Mouse (Mus musculus): ENCODE results near the gene Kctd10. TPM values are rescaled to one million over a fixed set of nuclear protein-coding genes. Genes with fewer than 3 reads are reported as not detected.

Gene Kctd10
- polyA plus RNA-seq, 1 experiment, result 84.1 TPM

GRCm38 (mm10) chr5:114408846-114409245 is 28.5 kb upstream of the Kctd10 start:
- no peak overlapping the region for H3K4me3 ChIP-seq
- H3K27me3 ChIP-seq (ENCODE audit: control insufficient read depth, insufficient read depth, insufficient read length), result no peaks in the 10 kb centered on the region
- peaks cover 16% of the 10 kb centered on the region for H3K36me3 ChIP-seq (ENCODE audit: control insufficient read depth, insufficient read depth)
- TF ChIP-seq POLR2A (IDR thresholded peaks at IDR 0.05; ENCODE audit: insufficient read length, low read depth), result no peak
- no peak for TF ChIP-seq MAX (IDR thresholded peaks at IDR 0.05; ENCODE audit: low read depth)
- TF ChIP-seq POLR2AphosphoS2 (IDR thresholded peaks at IDR 0.05; ENCODE audit: insufficient read length, low read depth), result no peak
- TF ChIP-seq USF1 (IDR thresholded peaks at IDR 0.05; ENCODE audit: low read depth), result no peak
- no peak for TF ChIP-seq MYOG (IDR thresholded peaks at IDR 0.05; ENCODE audit: control insufficient read depth in 1 of 3, insufficient read depth in 1 of 3, insufficient read length in 2 of 3, low read depth in 2 of 3)
- no peak for TF ChIP-seq CEBPB (IDR thresholded peaks at IDR 0.05; ENCODE audit: insufficient read depth, poor library complexity, severe bottlenecking)
- H3K79me2 ChIP-seq (ENCODE audit: control insufficient read depth, insufficient read depth), result no peaks in the 10 kb centered on the region
- no peak overlapping the region for H3K4me2 ChIP-seq (ENCODE audit: low read depth)
- no peak overlapping the region for H3ac ChIP-seq (ENCODE audit: control insufficient read depth, insufficient read length)

GRCm38 (mm10) chr5:114407810-114408209 is 27.5 kb upstream of the Kctd10 start:
- Histone ChIP-seq H3K27me3 (ENCODE audit: control insufficient read depth, insufficient read depth, insufficient read length) (no peaks in the 10 kb centered on the region), H3K4me2 (ENCODE audit: low read depth) (no peak overlapping the region), H3K36me3 (ENCODE audit: control insufficient read depth, insufficient read depth) (peaks cover 13% of the 10 kb centered on the region), H3ac (ENCODE audit: control insufficient read depth, insufficient read length) (no peak overlapping the region), H3K4me3 (no peak overlapping the region), H3K79me2 (ENCODE audit: control insufficient read depth, insufficient read depth) (no peaks in the 10 kb centered on the region)
- TF ChIP-seq TCF12 (IDR thresholded peaks at IDR 0.05; ENCODE audit: insufficient read depth, poor library complexity, severe bottlenecking) (no peak), MAX (IDR thresholded peaks at IDR 0.05; ENCODE audit: low read depth) (no peak), REST (IDR thresholded peaks at IDR 0.05; ENCODE audit: insufficient read depth, insufficient read length) (no peak), MYOG (IDR thresholded peaks at IDR 0.05; ENCODE audit: control insufficient read depth in 1 of 3, insufficient read depth in 1 of 3, insufficient read length in 2 of 3, low read depth in 2 of 3) (no peak), E2F4 (IDR thresholded peaks at IDR 0.05; ENCODE audit: insufficient read depth) (no peak), POLR2AphosphoS2 (IDR thresholded peaks at IDR 0.05; ENCODE audit: insufficient read length, low read depth) (no peak), SRF (IDR thresholded peaks at IDR 0.05; ENCODE audit: control insufficient read depth, insufficient read length, low read depth) (no peak), TCF3 (IDR thresholded peaks at IDR 0.05; ENCODE audit: insufficient read length, low read depth) (no peak), MYOD1 (IDR thresholded peaks at IDR 0.05; ENCODE audit: control insufficient read depth in 1 of 3, insufficient read length in 2 of 3, low read depth in 2 of 3) (no peak), USF1 (IDR thresholded peaks at IDR 0.05; ENCODE audit: low read depth) (no peak)

- peak in 2 of 3 experiments; percentile 52 to 69 for TF ChIP-seq MYOD1 (IDR thresholded peaks at IDR 0.05; ENCODE audit: control insufficient read depth in 1 of 3, insufficient read length in 2 of 3, low read depth in 2 of 3)
- TF ChIP-seq E2F4 (IDR thresholded peaks at IDR 0.05; ENCODE audit: insufficient read depth), result no peak
- TF ChIP-seq MAX (IDR thresholded peaks at IDR 0.05; ENCODE audit: low read depth), result no peak
- peak in 1 of 3 experiments; percentile 54 for TF ChIP-seq MYOG (IDR thresholded peaks at IDR 0.05; ENCODE audit: control insufficient read depth in 1 of 3, insufficient read depth in 1 of 3, insufficient read length in 2 of 3, low read depth in 2 of 3)
- TF ChIP-seq REST (IDR thresholded peaks at IDR 0.05; ENCODE audit: insufficient read depth, insufficient read length), result no peak
- H3K79me2 ChIP-seq (ENCODE audit: control insufficient read depth, insufficient read depth), result no peaks in the 10 kb centered on the region
- no peak overlapping the region for H3K4me3 ChIP-seq
- H3K36me3 ChIP-seq (ENCODE audit: control insufficient read depth, insufficient read depth), result peaks cover 13% of the 10 kb centered on the region
- H3K4me2 ChIP-seq (ENCODE audit: low read depth), result no peak overlapping the region
- no peaks in the 10 kb centered on the region for H3K27me3 ChIP-seq (ENCODE audit: control insufficient read depth, insufficient read depth, insufficient read length)
- H3ac ChIP-seq (ENCODE audit: control insufficient read depth, insufficient read length), result no peak overlapping the region
These were observed 27.0 kb upstream of the Kctd10 start for GRCm38 (mm10) chr5:114407269-114407668.

GRCm38 (mm10) chr5:114406592-114406991 is 26.3 kb upstream of the Kctd10 start:
- no peak overlapping the region for H3ac ChIP-seq (ENCODE audit: control insufficient read depth, insufficient read length)
- TF ChIP-seq POLR2A (IDR thresholded peaks at IDR 0.05; ENCODE audit: insufficient read length, low read depth), result no peak
- TF ChIP-seq USF1 (IDR thresholded peaks at IDR 0.05; ENCODE audit: low read depth), result no peak

GRCm38 (mm10) chr5:114393169-114393568 is 12.9 kb upstream of the Kctd10 start:
- Histone ChIP-seq H3K4me2 (ENCODE audit: low read depth) (no peak overlapping the region), H3K79me2 (ENCODE audit: control insufficient read depth, insufficient read depth) (no peaks in the 10 kb centered on the region), H3K36me3 (ENCODE audit: control insufficient read depth, insufficient read depth) (peaks cover 4% of the 10 kb centered on the region), H3ac (ENCODE audit: control insufficient read depth, insufficient read length) (no peak overlapping the region), H3K27me3 (ENCODE audit: control insufficient read depth, insufficient read depth, insufficient read length) (no peaks in the 10 kb centered on the region), H3K4me3 (no peak overlapping the region)
- TF ChIP-seq USF1 (IDR thresholded peaks at IDR 0.05; ENCODE audit: low read depth) (no peak), E2F4 (IDR thresholded peaks at IDR 0.05; ENCODE audit: insufficient read depth) (no peak), CEBPB (IDR thresholded peaks at IDR 0.05; ENCODE audit: insufficient read depth, poor library complexity, severe bottlenecking) (no peak), POLR2A (IDR thresholded peaks at IDR 0.05; ENCODE audit: insufficient read length, low read depth) (no peak), TCF3 (IDR thresholded peaks at IDR 0.05; ENCODE audit: insufficient read length, low read depth) (no peak), MYOD1 (IDR thresholded peaks at IDR 0.05; ENCODE audit: control insufficient read depth in 1 of 3, insufficient read length in 2 of 3, low read depth in 2 of 3) (no peak), MAX (IDR thresholded peaks at IDR 0.05; ENCODE audit: low read depth) (no peak), MYOG (IDR thresholded peaks at IDR 0.05; ENCODE audit: control insufficient read depth in 1 of 3, insufficient read depth in 1 of 3, insufficient read length in 2 of 3, low read depth in 2 of 3) (no peak), REST (IDR thresholded peaks at IDR 0.05; ENCODE audit: insufficient read depth, insufficient read length) (no peak), POLR2AphosphoS2 (IDR thresholded peaks at IDR 0.05; ENCODE audit: insufficient read length, low read depth) (no peak), TCF12 (IDR thresholded peaks at IDR 0.05; ENCODE audit: insufficient read depth, poor library complexity, severe bottlenecking) (no peak), SRF (IDR thresholded peaks at IDR 0.05; ENCODE audit: control insufficient read depth, insufficient read length, low read depth) (no peak)

More at GRCm38 (mm10) chr5:114406592-114406991, 26.3 kb upstream of the Kctd10 start:
- H3K79me2 ChIP-seq (ENCODE audit: control insufficient read depth, insufficient read depth), result no peaks in the 10 kb centered on the region
- no peak overlapping the region for H3K4me2 ChIP-seq (ENCODE audit: low read depth)
- H3K36me3 ChIP-seq (ENCODE audit: control insufficient read depth, insufficient read depth), result peaks cover 13% of the 10 kb centered on the region
- no peaks in the 10 kb centered on the region for H3K27me3 ChIP-seq (ENCODE audit: control insufficient read depth, insufficient read depth, insufficient read length)
- no peak overlapping the region for H3K4me3 ChIP-seq

All from myocyte (in vitro differentiated cells).